Mouse (Mus musculus): Measurements from ENCODE around the gene Fat4. TPM values are rescaled to one million over a fixed set of nuclear protein-coding genes. Genes with fewer than 3 reads are reported as not detected.

Gene Fat4
- polyA plus RNA-seq, 1 experiment from 2014 or later = 6.8 TPM

DNA sequence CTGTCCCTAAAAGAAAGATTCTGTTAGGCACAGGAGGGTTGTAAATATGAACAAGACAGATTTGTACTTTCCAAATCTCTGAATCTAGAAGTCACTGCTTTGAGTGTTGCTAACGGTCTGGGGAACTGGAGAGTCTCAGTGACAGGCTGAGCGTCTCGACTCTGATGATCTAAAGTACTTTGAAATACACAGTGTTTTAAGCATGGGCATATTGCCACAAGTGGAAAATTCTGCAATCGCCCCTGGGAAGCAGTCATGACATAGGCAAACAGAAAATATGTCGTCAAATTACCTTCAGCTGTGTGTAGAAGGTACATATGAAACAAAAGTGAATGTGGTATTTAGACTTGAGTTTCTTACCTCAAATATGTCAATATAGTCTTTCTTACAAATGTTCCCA, 51.4 kb downstream of the Fat4 start:
- Histone ChIP-seq H3K9ac (ENCODE audit: low read depth, low read length) (no peak overlapping the region), H3K4me1 (ENCODE audit: control insufficient read depth, insufficient read depth, low read depth, low read length) (peaks cover 16% of the 10 kb centered on the region), H3K27ac (ENCODE audit: low read depth, low read length) (no peak overlapping the region), H3K4me3 (ENCODE audit: low read length) (no peak overlapping the region), H3K36me3 (ENCODE audit: control insufficient read depth, insufficient read depth, low read length) (no peaks in the 10 kb centered on the region), H3K27me3 (replicated peaks; ENCODE audit: control insufficient read depth, insufficient read depth, low read length) (no peaks in the 10 kb centered on the region), H3K4me2 (ENCODE audit: low read length) (no peak overlapping the region), H3K9me3 (ENCODE audit: control insufficient read depth, low read length) (no peaks in the 10 kb centered on the region)
- 65% methylated on average over 5 of the region's 5 CpGs for WGBS
- ATAC-seq = no peak

DNA sequence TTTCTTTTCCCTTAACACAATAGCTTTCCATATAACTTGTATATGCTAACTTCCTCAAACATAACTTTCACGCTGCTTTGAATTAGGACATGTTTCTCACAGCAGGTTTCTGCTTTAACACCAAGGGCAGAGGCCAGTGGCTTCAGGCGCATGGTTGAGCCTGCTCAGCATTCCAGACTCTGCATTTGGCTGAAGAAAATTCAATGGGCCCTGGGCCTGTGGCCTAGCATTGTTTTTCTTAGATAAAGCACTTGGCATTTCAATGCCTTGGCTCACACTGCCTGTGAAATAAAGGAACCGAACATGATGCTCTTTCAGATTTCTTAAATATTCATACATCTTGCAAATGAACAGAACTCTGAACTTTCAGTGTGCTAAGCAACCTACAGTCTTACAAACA, 52.8 kb downstream of the Fat4 start:
- Histone ChIP-seq H3K4me3 (ENCODE audit: low read length) (no peak overlapping the region), H3K27me3 (replicated peaks; ENCODE audit: control insufficient read depth, insufficient read depth, low read length) (no peaks in the 10 kb centered on the region), H3K9ac (ENCODE audit: low read depth, low read length) (no peak overlapping the region), H3K4me1 (ENCODE audit: control insufficient read depth, insufficient read depth, low read depth, low read length) (peaks cover 11% of the 10 kb centered on the region), H3K36me3 (ENCODE audit: control insufficient read depth, insufficient read depth, low read length) (peaks cover 3% of the 10 kb centered on the region; the same call in 1 of the 2 replicates), H3K4me2 (ENCODE audit: low read length) (no peak overlapping the region), H3K9me3 (ENCODE audit: control insufficient read depth, low read length) (no peaks in the 10 kb centered on the region), H3K27ac (ENCODE audit: low read depth, low read length) (no peak overlapping the region)
- 19% methylated on average over 3 of the region's 3 CpGs for WGBS
- no peak for ATAC-seq

DNA sequence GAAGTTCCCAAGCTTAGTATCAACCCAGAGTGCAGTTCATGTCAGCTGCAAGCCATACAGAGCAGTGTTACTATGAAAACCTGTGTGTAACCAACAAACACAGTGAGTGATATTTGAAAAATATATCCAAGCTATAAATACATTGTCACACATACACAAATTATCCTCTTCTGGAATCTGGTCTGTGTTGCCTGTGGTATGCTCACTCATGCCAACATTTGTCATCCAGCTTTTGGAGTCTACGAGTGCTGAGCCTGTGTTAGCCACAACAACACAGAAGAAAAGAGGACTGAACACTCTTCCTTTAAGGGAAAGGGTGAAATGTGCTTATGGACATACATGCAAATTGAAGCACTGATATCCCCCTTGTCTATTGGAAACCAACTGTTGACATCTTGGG, 53.6 kb downstream of the Fat4 start:
- Histone ChIP-seq H3K9me3 (ENCODE audit: control insufficient read depth, low read length) (no peaks in the 10 kb centered on the region), H3K27me3 (replicated peaks; ENCODE audit: control insufficient read depth, insufficient read depth, low read length) (no peaks in the 10 kb centered on the region), H3K4me2 (ENCODE audit: low read length) (no peak overlapping the region), H3K27ac (ENCODE audit: low read depth, low read length) (no peak overlapping the region), H3K4me1 (ENCODE audit: control insufficient read depth, insufficient read depth, low read depth, low read length) (peaks cover 7% of the 10 kb centered on the region), H3K36me3 (ENCODE audit: control insufficient read depth, insufficient read depth, low read length) (peaks cover 3% of the 10 kb centered on the region; the same call in 1 of the 2 replicates), H3K9ac (ENCODE audit: low read depth, low read length) (no peak overlapping the region), H3K4me3 (ENCODE audit: low read length) (no peak overlapping the region)
- ATAC-seq = no peak
- 74% methylated on average over 1 of the region's 1 CpGs for WGBS

DNA sequence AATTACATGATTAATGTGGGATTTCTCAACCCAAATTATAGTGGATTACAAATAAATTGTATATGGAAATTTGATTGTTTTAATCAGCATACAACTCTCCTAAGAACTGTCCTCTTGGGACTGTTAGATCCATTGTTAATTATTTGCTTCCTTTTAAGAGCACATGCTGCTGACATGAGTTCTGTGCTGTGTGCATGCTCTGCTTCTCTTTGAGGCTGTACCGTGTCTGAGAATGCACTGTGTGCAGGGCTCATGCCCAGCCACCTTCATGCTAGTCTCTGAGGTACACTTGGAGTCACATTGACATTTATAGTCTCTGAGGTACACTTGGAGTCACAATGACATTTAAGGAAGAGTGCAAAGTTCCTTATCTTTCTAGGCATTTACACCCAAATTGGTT, 58.4 kb downstream of the Fat4 start:
- peak; percentile 44; the same call in 1 of the 2 replicates for ATAC-seq
- Histone ChIP-seq H3K9me3 (ENCODE audit: control insufficient read depth, low read length) (no peaks in the 10 kb centered on the region), H3K4me2 (ENCODE audit: low read length) (no peak overlapping the region), H3K4me3 (ENCODE audit: low read length) (no peak overlapping the region), H3K9ac (ENCODE audit: low read depth, low read length) (no peak overlapping the region), H3K27me3 (replicated peaks; ENCODE audit: control insufficient read depth, insufficient read depth, low read length) (no peaks in the 10 kb centered on the region), H3K27ac (ENCODE audit: low read depth, low read length) (no peak overlapping the region), H3K36me3 (ENCODE audit: control insufficient read depth, insufficient read depth, low read length) (peaks cover 6% of the 10 kb centered on the region; the same call in 1 of the 2 replicates), H3K4me1 (ENCODE audit: control insufficient read depth, insufficient read depth, low read depth, low read length) (no peaks in the 10 kb centered on the region)
- WGBS = 27% methylated on average over 1 of the region's 1 CpGs

DNA sequence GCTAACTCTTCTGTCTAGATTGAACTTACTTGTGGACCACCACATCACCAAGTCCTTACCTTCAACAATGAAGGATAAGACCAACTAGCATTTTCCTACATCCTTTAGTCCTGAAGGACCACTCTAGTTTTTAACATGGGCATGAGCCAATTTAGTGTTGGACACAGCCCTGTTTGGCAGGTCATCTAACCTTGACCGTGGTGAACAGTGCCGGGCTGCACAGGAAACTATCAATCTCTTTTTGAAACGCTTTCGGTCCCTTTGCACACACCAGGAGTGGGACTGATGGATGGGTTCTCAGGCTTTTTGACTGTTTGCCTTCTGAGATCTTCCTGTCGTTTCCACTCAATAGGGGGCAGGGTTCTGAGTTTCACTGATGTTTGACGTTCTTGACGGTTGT, 61.0 kb downstream of the Fat4 start:
- Histone ChIP-seq H3K9me3 (ENCODE audit: control insufficient read depth, low read length) (no peaks in the 10 kb centered on the region), H3K4me1 (ENCODE audit: control insufficient read depth, insufficient read depth, low read depth, low read length) (no peaks in the 10 kb centered on the region), H3K4me2 (ENCODE audit: low read length) (no peak overlapping the region), H3K9ac (ENCODE audit: low read depth, low read length) (no peak overlapping the region), H3K4me3 (ENCODE audit: low read length) (no peak overlapping the region), H3K27me3 (replicated peaks; ENCODE audit: control insufficient read depth, insufficient read depth, low read length) (no peaks in the 10 kb centered on the region), H3K27ac (ENCODE audit: low read depth, low read length) (no peak overlapping the region), H3K36me3 (ENCODE audit: control insufficient read depth, insufficient read depth, low read length) (peaks cover 8% of the 10 kb centered on the region; the same call in 1 of the 2 replicates)
- ATAC-seq = no peak
- WGBS = 69% methylated on average over 7 of the region's 7 CpGs

- Histone ChIP-seq H3K4me3 (ENCODE audit: low read length) (no peak overlapping the region), H3K27ac (ENCODE audit: low read depth, low read length) (no peak overlapping the region), H3K27me3 (replicated peaks; ENCODE audit: control insufficient read depth, insufficient read depth, low read length) (no peaks in the 10 kb centered on the region), H3K9ac (ENCODE audit: low read depth, low read length) (no peak overlapping the region), H3K36me3 (ENCODE audit: control insufficient read depth, insufficient read depth, low read length) (peaks cover 17% of the 10 kb centered on the region), H3K4me2 (ENCODE audit: low read length) (no peak overlapping the region), H3K9me3 (ENCODE audit: control insufficient read depth, low read length) (no peaks in the 10 kb centered on the region), H3K4me1 (ENCODE audit: control insufficient read depth, insufficient read depth, low read depth, low read length) (no peaks in the 10 kb centered on the region)
- 59% methylated on average over 3 of the region's 3 CpGs for WGBS
- no peak for ATAC-seq
These were observed 65.9 kb downstream of the Fat4 start for GRCm38 (mm10) chr3:38952602-38953001.

- no peak for ATAC-seq
- 56% methylated on average over 3 of the region's 3 CpGs for WGBS
- Histone ChIP-seq H3K27ac (ENCODE audit: low read depth, low read length) (no peak overlapping the region), H3K27me3 (replicated peaks; ENCODE audit: control insufficient read depth, insufficient read depth, low read length) (no peaks in the 10 kb centered on the region), H3K4me3 (ENCODE audit: low read length) (no peak overlapping the region), H3K4me1 (ENCODE audit: control insufficient read depth, insufficient read depth, low read depth, low read length) (no peaks in the 10 kb centered on the region), H3K9me3 (ENCODE audit: control insufficient read depth, low read length) (no peaks in the 10 kb centered on the region), H3K36me3 (ENCODE audit: control insufficient read depth, insufficient read depth, low read length) (peaks cover 17% of the 10 kb centered on the region), H3K4me2 (ENCODE audit: low read length) (no peak overlapping the region), H3K9ac (ENCODE audit: low read depth, low read length) (no peak overlapping the region)
These were observed 67.5 kb downstream of the Fat4 start for GRCm38 (mm10) chr3:38954196-38954595.

- ATAC-seq = no peak
- no peaks in the 10 kb centered on the region for H3K27me3 ChIP-seq (replicated peaks; ENCODE audit: control insufficient read depth, insufficient read depth, low read length)
- no peaks in the 10 kb centered on the region for H3K9me3 ChIP-seq (ENCODE audit: control insufficient read depth, low read length)
- H3K4me2 ChIP-seq (ENCODE audit: low read length) = no peak overlapping the region
- WGBS = 78% methylated on average over 9 of the region's 9 CpGs
- H3K9ac ChIP-seq (ENCODE audit: low read depth, low read length) = no peak overlapping the region
- no peaks in the 10 kb centered on the region for H3K4me1 ChIP-seq (ENCODE audit: control insufficient read depth, insufficient read depth, low read depth, low read length)
- H3K4me3 ChIP-seq (ENCODE audit: low read length) = no peak overlapping the region
- H3K27ac ChIP-seq (ENCODE audit: low read depth, low read length) = no peak overlapping the region
- peaks cover 12% of the 10 kb centered on the region for H3K36me3 ChIP-seq (ENCODE audit: control insufficient read depth, insufficient read depth, low read length)
These were observed 69.4 kb downstream of the Fat4 start for GRCm38 (mm10) chr3:38956012-38956648.

DNA sequence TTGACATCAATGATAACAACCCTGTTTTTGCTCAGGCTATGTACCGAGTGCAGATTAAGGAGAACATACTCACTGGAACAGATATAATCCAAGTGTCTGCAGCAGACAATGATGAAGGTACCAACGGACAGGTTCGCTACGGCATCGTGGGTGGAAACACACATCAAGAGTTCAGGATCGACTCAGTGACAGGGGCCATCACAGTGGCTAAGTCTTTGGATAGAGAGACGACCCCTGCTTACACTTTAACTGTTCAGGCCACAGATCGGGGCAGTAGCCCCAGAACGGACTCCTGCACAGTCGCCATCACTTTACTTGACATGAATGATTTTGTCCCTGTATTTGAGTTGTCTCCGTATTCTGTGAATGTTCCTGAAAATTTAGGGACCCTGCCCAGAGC, 70.4 kb downstream of the Fat4 start:
- ATAC-seq = no peak
- peaks cover 12% of the 10 kb centered on the region for H3K36me3 ChIP-seq (ENCODE audit: control insufficient read depth, insufficient read depth, low read length)
- no peak overlapping the region for H3K4me2 ChIP-seq (ENCODE audit: low read length)
- H3K27ac ChIP-seq (ENCODE audit: low read depth, low read length) = no peak overlapping the region
- H3K9ac ChIP-seq (ENCODE audit: low read depth, low read length) = no peak overlapping the region
- no peaks in the 10 kb centered on the region for H3K27me3 ChIP-seq (replicated peaks; ENCODE audit: control insufficient read depth, insufficient read depth, low read length)
- no peaks in the 10 kb centered on the region for H3K4me1 ChIP-seq (ENCODE audit: control insufficient read depth, insufficient read depth, low read depth, low read length)
- no peak overlapping the region for H3K4me3 ChIP-seq (ENCODE audit: low read length)
- WGBS = 98% methylated on average over 11 of the region's 11 CpGs
- H3K9me3 ChIP-seq (ENCODE audit: control insufficient read depth, low read length) = no peaks in the 10 kb centered on the region
